Mouse (Mus musculus): ENCODE results near the gene Cd180.

Gene Cd180

GRCm38 (mm10) chr13:102744481-102745269, 51.3 kb downstream of the Cd180 start:
- DNase-seq = peak; percentile 70 to 73

GRCm38 (mm10) chr13:102745270-102745600, 51.9 kb downstream of the Cd180 start:
- no peak for DNase-seq

- no peak for DNase-seq
Observed at GRCm38 (mm10) chr13:102745626-102746342, 52.4 kb downstream of the Cd180 start.

- DNase-seq = no peak
Observed at GRCm38 (mm10) chr13:102746803-102747561, 53.6 kb downstream of the Cd180 start.

- DNase-seq = no peak
Observed at GRCm38 (mm10) chr13:102749194-102749593, 55.8 kb downstream of the Cd180 start.

GRCm38 (mm10) chr13:102749891-102750290, 56.5 kb downstream of the Cd180 start:
- DNase-seq = no peak

GRCm38 (mm10) chr13:102753714-102754556, 60.6 kb downstream of the Cd180 start:
- DNase-seq = no peak

- no peak for DNase-seq
Observed at GRCm38 (mm10) chr13:102755124-102755523, 61.8 kb downstream of the Cd180 start.

- no peak for DNase-seq
Observed at GRCm38 (mm10) chr13:102756071-102756470, 62.7 kb downstream of the Cd180 start.

- DNase-seq = no peak
Observed at GRCm38 (mm10) chr13:102758021-102758420, 64.7 kb downstream of the Cd180 start.

- DNase-seq = no peak
Observed at GRCm38 (mm10) chr13:102761410-102761809, 68.1 kb downstream of the Cd180 start.

- DNase-seq = no peak
Observed at GRCm38 (mm10) chr13:102762203-102762602, 68.8 kb downstream of the Cd180 start.

GRCm38 (mm10) chr13:102764218-102764617, 70.9 kb downstream of the Cd180 start:
- DNase-seq = no peak

GRCm38 (mm10) chr13:102765216-102765615, 71.9 kb downstream of the Cd180 start:
- DNase-seq = no peak

GRCm38 (mm10) chr13:102767110-102767509, 73.8 kb downstream of the Cd180 start:
- DNase-seq = no peak

GRCm38 (mm10) chr13:102768512-102768911, 75.2 kb downstream of the Cd180 start:
- DNase-seq = no peak

- DNase-seq = no peak
Observed at GRCm38 (mm10) chr13:102770194-102770593, 76.8 kb downstream of the Cd180 start.

- DNase-seq = no peak
Observed at GRCm38 (mm10) chr13:102773169-102773568, 79.8 kb downstream of the Cd180 start.

- DNase-seq = no peak
Observed at GRCm38 (mm10) chr13:102774786-102775201, 81.4 kb downstream of the Cd180 start.

GRCm38 (mm10) chr13:102775506-102775905, 82.1 kb downstream of the Cd180 start:
- no peak for DNase-seq

GRCm38 (mm10) chr13:102778859-102779258, 85.5 kb downstream of the Cd180 start:
- DNase-seq = no peak

GRCm38 (mm10) chr13:102779275-102779674, 85.9 kb downstream of the Cd180 start:
- DNase-seq = no peak
